Mouse (Mus musculus) stomach, postnatal 0 days (tissue): ENCODE data around the gene Dync1h1.

Experiments used
- CTCF ChIP-seq: IDR thresholded peaks from 2 replicates; pipeline ENCODE4 v1.5.1; 2016; ENCODE audit warnings: antibody characterized with exemption, low read depth, mild to moderate bottlenecking, moderate library complexity
- EP300 ChIP-seq: optimal IDR thresholded peaks from 2 replicates; pipeline ENCODE3; 2016; ENCODE audit warnings: antibody characterized with exemption

- TF ChIP-seq EP300 (no peak), CTCF (no peak)
These were observed 36.4 kb downstream of the Dync1h1 start for GRCm38 (mm10) chr12:110637507-110638114.
